Mouse (Mus musculus): ENCODE measurements around the gene Krt18. TPM values are rescaled to one million over a fixed set of nuclear protein-coding genes. Genes with fewer than 3 reads are reported as not detected.
"Not testable (repeated sequence)": the region's sequence is repeated elsewhere in the genome, so short reads cannot be mapped to it uniquely, and the experiment has no call there.

Gene Krt18
- polyA plus RNA-seq, 1 experiment from 2014 or later, result 550 TPM

DNA sequence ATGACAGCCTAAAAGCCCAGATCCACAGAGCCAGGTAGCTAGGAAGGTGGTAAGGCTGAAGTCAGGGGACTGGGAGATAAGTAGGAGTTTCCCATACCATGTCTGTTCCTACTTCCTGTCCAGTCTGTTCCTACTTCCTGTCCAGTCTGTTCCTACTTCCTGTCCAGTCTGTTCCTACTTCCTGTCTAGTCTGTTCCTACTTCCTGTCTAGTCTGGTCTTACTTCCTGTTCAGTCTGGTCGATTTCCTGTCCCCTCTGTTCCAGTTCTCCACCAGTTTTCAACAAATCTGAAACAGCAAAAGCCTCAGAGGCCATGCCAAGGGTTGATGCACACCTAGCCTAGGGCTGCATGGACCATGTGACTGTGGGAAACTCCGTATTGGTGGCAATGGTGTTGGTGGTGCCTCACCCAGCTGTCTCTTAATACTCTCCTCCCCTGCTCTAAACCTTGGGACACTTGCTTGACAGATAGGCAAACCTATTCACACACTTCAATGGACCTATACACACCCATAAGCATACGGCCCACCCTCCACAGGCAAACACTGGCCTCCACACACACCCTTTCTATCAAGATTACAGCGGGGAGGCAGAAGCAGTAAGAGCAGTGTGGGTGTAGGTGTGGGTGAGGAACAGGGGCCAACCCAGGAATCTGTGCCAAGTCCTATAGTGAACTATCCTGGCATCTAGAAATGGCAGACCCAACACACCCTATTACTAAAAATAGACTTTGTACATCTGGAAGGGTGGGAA is 32.3 kb upstream of the Krt18 start:
- no peak overlapping the region for H3K4me3 ChIP-seq (replicated peaks; ENCODE audit: low read length)
- no peaks in the 10 kb centered on the region for H3K9me3 ChIP-seq (replicated peaks; ENCODE audit: control insufficient read depth, low read length)
- peak; percentile 88 for ATAC-seq (ENCODE audit: insufficient read depth, low FRiP score)
- WGBS, result 66% methylated on average over 4 of the region's 4 CpGs
- H3K4me2 ChIP-seq (ENCODE audit: low read depth, low read length), result no peak overlapping the region
- no peaks in the 10 kb centered on the region for H3K36me3 ChIP-seq (ENCODE audit: control insufficient read depth, insufficient read depth, low read length)
- H3K27ac ChIP-seq (ENCODE audit: low read length), result peak overlapping the region; percentile 72
- no peaks in the 10 kb centered on the region for H3K27me3 ChIP-seq (ENCODE audit: control insufficient read depth, insufficient read depth, low read length)
- H3K4me1 ChIP-seq (ENCODE audit: control insufficient read depth, insufficient read depth, low read length), result no peaks in the 10 kb centered on the region
- H3K9ac ChIP-seq (ENCODE audit: low read length), result no peak overlapping the region

DNA sequence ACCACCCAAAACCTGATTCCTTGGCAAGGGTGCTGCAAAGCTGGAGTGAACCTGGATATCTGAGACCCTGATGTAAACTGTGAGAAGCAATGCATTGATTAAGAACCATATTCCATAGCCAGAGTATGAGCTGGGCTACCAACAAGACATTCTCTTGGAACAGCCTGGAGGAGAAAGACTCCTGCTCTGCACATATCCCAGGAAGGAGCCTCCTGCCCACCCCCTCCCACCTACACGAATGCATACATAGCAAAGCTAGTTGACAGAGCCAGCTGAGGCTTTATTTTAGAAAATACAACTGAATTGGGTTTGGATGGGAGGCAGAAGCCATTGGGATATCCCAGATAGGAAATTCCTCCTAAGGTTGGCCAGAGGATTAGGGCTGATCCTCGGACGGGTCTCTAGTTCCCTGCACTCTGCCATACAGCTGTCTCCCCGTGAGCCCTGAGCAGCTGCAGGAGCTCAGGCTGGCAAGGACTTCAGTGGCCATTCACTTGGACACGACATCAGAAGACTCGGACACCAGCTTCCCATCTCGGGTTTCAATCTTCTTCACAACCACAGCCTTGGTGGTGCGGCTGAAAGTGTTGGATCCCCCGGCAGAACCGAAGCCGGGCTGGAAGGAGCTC is 31.4 kb upstream of the Krt18 start:
- ATAC-seq (ENCODE audit: insufficient read depth, low FRiP score), result not testable (repeated sequence)
- peak overlapping the region; percentile 72 for H3K27ac ChIP-seq (ENCODE audit: low read length)

DNA sequence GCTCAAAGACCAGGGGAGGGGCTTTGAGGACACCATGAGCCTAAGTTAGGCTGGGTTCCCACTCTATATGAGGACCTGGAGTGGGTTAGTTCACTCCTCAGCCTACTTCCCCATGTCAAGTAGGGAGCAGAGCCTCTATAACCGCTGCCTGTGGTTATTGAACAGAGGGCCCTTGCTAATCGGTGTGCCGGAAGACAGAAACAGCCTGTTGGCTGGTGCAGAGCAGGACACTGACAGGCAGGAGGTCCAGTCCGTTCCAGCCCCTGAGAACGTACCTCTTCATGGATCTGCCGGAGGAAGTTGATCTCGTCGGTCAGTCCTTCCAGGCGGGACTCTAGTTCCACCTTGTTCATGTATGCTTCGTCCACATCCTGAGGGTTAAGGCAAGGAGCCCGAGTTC is 28.8 kb upstream of the Krt18 start:
- Histone ChIP-seq H3K27me3 (ENCODE audit: control insufficient read depth, insufficient read depth, low read length) (peaks cover 11% of the 10 kb centered on the region), H3K9ac (ENCODE audit: low read length) (no peak overlapping the region), H3K9me3 (replicated peaks; ENCODE audit: control insufficient read depth, low read length) (no peaks in the 10 kb centered on the region), H3K4me2 (ENCODE audit: low read depth, low read length) (no peak overlapping the region), H3K4me1 (ENCODE audit: control insufficient read depth, insufficient read depth, low read length) (no peaks in the 10 kb centered on the region), H3K27ac (ENCODE audit: low read length) (no peak overlapping the region), H3K4me3 (replicated peaks; ENCODE audit: low read length) (no peak overlapping the region), H3K36me3 (ENCODE audit: control insufficient read depth, insufficient read depth, low read length) (no peaks in the 10 kb centered on the region)
- no peak for ATAC-seq (ENCODE audit: insufficient read depth, low FRiP score)
- WGBS, result 87% methylated on average over 11 of the region's 11 CpGs

More for the DNA sequence above, 31.4 kb upstream of the Krt18 start:
- 81% methylated on average over 11 of the region's 11 CpGs for WGBS
- not testable (repeated sequence) for H3K27me3 ChIP-seq (ENCODE audit: control insufficient read depth, insufficient read depth, low read length); H3K9ac ChIP-seq (ENCODE audit: low read length); H3K4me3 ChIP-seq (replicated peaks; ENCODE audit: low read length); H3K4me2 ChIP-seq (ENCODE audit: low read depth, low read length); H3K36me3 ChIP-seq (ENCODE audit: control insufficient read depth, insufficient read depth, low read length); H3K4me1 ChIP-seq (ENCODE audit: control insufficient read depth, insufficient read depth, low read length); H3K9me3 ChIP-seq (replicated peaks; ENCODE audit: control insufficient read depth, low read length)

DNA sequence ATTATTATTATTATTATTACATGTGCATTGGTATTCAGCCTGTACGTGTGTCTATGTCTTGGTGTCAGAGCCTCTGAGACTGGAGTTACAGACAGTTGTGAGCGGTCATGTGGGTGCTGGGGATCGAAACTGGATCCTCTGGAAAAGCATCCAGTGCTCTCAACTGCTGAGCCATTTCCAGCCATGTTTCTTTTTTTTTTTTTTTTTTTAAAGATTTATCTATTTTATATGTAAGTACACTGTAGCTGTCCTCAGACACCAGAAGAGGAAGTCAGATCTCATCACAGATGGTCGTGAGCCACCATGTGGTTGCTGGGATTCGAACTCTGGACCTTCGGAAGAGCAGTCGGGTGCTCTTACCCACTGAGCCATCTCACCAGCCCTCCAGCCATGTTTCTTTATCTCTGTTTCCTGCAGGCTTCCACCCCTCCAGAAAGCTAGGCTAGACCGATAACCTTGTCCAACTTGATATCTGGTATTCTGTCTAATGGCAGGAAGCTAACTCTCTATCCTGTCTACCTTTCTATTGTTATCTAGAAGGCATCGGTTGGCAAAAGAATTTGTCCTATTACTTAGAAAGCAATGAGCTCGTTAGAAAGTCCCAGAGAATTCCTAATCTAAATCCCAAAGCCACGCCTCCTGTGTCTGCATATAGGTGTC is 28.2 kb upstream of the Krt18 start:
- Histone ChIP-seq H3K9me3 (replicated peaks; ENCODE audit: control insufficient read depth, low read length) (no peaks in the 10 kb centered on the region), H3K36me3 (ENCODE audit: control insufficient read depth, insufficient read depth, low read length) (no peaks in the 10 kb centered on the region), H3K27ac (ENCODE audit: low read length) (no peak overlapping the region), H3K27me3 (ENCODE audit: control insufficient read depth, insufficient read depth, low read length) (peaks cover 11% of the 10 kb centered on the region), H3K9ac (ENCODE audit: low read length) (no peak overlapping the region), H3K4me3 (replicated peaks; ENCODE audit: low read length) (no peak overlapping the region), H3K4me1 (ENCODE audit: control insufficient read depth, insufficient read depth, low read length) (no peaks in the 10 kb centered on the region), H3K4me2 (ENCODE audit: low read depth, low read length) (no peak overlapping the region)
- no peak for ATAC-seq (ENCODE audit: insufficient read depth, low FRiP score)
- WGBS, result 86% methylated on average over 11 of the region's 11 CpGs

DNA sequence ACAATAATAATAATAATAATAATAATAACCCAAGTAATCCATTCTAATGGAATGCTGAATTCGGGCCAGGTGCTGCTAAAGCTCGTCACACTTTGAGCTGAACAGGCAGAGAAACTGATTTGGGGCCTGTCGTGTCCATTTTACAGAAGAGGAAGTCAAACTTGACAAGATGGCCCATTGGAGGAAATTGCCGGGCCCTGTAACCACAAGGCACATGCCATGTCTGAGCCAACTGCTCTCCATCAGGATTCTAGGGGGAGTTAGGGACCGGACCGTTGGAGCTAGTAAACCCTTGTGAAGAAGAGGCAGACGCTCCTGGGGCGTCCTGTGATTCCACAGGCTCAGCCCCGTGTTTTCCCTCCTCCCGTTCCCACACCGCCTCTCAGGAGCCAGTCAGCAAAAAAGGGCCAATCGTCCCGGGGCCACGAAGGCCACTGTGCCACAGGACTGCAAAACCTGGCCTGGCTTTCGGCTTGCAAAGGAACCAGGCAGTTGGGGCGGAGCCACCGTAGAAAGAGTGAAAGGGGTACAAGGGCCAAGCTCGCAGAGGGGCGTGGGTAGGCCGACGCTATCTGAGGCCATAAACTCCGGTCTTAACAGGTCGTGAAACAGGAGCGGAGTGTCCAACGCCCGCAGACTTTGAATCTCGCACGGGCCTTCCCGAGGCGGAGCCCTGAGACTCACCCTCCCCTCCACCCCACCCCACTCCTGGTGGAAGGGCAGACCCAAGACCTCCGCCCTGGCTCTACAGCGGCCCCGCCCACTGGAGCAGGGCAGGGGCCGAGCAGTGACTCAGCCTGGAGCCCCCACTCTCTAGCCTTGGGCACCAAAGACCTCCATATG is 25.1 kb upstream of the Krt18 start:
- Histone ChIP-seq H3K36me3 (ENCODE audit: control insufficient read depth, insufficient read depth, low read length) (no peaks in the 10 kb centered on the region), H3K27me3 (ENCODE audit: control insufficient read depth, insufficient read depth, low read length) (peaks cover 11% of the 10 kb centered on the region), H3K4me1 (ENCODE audit: control insufficient read depth, insufficient read depth, low read length) (peaks cover 17% of the 10 kb centered on the region), H3K4me3 (replicated peaks; ENCODE audit: low read length) (peak overlapping the region; percentile 57), H3K4me2 (ENCODE audit: low read depth, low read length) (peak overlapping the region; percentile 53), H3K9me3 (replicated peaks; ENCODE audit: control insufficient read depth, low read length) (no peaks in the 10 kb centered on the region), H3K9ac (ENCODE audit: low read length) (peak overlapping the region; percentile 77), H3K27ac (ENCODE audit: low read length) (peak overlapping the region; percentile 91)
- ATAC-seq (ENCODE audit: insufficient read depth, low FRiP score), result peak; percentile 77
- WGBS, result 9% methylated on average over 34 of the region's 34 CpGs

DNA sequence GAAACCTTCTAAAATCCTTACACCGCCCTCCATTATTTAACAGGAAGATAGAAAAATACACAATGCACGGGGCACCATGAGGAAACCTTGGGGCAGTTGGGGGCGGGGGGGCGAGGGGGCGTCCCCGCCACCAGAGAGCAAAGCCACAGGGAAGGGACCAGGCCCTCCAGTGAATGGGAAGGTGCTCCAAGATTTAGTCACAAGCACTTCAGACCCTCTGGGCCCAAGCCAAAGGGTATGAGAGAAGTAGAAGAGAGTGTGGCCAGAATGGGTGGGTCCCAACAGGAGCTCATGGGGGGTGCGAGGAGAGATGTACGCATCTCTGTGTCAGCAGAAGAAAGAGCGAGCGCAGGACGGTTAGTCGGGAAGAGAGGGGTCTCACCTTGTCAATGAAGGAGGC is 24.5 kb upstream of the Krt18 start:
- Histone ChIP-seq H3K4me3 (replicated peaks; ENCODE audit: low read length) (peak overlapping the region; percentile 57), H3K4me2 (ENCODE audit: low read depth, low read length) (peak overlapping the region; percentile 53), H3K36me3 (ENCODE audit: control insufficient read depth, insufficient read depth, low read length) (no peaks in the 10 kb centered on the region), H3K9me3 (replicated peaks; ENCODE audit: control insufficient read depth, low read length) (no peaks in the 10 kb centered on the region), H3K27me3 (ENCODE audit: control insufficient read depth, insufficient read depth, low read length) (peaks cover 11% of the 10 kb centered on the region), H3K9ac (ENCODE audit: low read length) (peak overlapping the region; percentile 77), H3K4me1 (ENCODE audit: control insufficient read depth, insufficient read depth, low read length) (peaks cover 19% of the 10 kb centered on the region), H3K27ac (ENCODE audit: low read length) (peak overlapping the region; percentile 91)
- no peak for ATAC-seq (ENCODE audit: insufficient read depth, low FRiP score)
- WGBS, result 25% methylated on average over 12 of the region's 12 CpGs

DNA sequence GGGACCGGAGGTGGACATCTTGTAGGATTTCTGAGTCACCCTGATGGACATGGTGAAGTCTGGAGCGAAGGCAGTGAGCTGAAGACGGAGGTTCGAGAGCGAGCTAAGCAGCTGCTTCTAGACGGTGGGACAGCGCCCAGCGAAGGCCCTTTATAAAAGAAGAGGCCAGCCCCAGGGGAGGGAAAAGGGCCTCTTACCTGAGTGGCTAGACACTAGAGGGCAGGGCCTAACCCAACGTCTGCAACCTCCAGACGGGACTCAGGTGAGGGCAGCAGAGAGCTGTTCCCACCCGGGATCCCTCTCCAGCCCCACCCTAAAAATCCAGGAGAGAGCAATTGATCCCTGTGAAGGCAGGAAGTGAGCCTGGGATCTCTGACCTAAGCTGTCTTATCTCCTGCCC is 23.8 kb upstream of the Krt18 start, which contains the start of gene Krt8:
Krt8 (minus strand) TSS at position 294 of the 400 bp plus-strand sequence.
- 27% methylated on average over 11 of the region's 11 CpGs for WGBS
- Histone ChIP-seq H3K9ac (ENCODE audit: low read length) (peak within 1 kb of the TSS; percentile 77), H3K27me3 (ENCODE audit: control insufficient read depth, insufficient read depth, low read length) (peaks cover 11% of the 10 kb centered on the region), H3K4me2 (ENCODE audit: low read depth, low read length) (peak within 1 kb of the TSS; percentile 53), H3K9me3 (replicated peaks; ENCODE audit: control insufficient read depth, low read length) (no peaks in the 10 kb centered on the region), H3K36me3 (ENCODE audit: control insufficient read depth, insufficient read depth, low read length) (no peaks in the 10 kb centered on the region), H3K4me3 (replicated peaks; ENCODE audit: low read length) (peak within 1 kb of the TSS; percentile 57), H3K27ac (ENCODE audit: low read length) (peak within 1 kb of the TSS; percentile 93), H3K4me1 (ENCODE audit: control insufficient read depth, insufficient read depth, low read length) (peaks cover 19% of the 10 kb centered on the region)
- ATAC-seq (ENCODE audit: insufficient read depth, low FRiP score), result peak; percentile 80

DNA sequence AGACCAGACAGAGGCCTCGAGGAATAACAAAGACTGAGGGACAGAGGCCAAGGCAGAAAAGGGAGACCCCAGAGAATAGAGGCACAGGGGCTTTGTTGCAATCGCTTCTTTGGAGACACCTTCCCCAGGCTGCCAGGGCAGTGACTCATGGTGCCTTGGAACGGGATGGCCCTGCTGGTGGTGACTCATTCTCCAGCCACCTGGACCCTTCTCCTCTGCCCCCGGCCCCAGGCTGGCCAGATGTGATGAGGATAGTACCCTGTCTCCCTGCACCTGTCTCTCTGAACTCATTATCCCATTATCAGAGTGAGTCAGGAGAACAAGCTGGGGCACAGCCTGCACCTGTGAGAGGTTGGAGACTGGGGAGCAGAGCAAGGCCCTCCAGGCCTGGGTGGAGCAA is 22.7 kb upstream of the Krt18 start:
- ATAC-seq (ENCODE audit: insufficient read depth, low FRiP score), result 0 out of 2 replicates have a peak, but pooled peaks have one; percentile 4
- H3K9ac ChIP-seq (ENCODE audit: low read length), result 0 out of 2 replicates have a peak overlapping the region, but pooled peaks have one; percentile 3
- no peaks in the 10 kb centered on the region for H3K36me3 ChIP-seq (ENCODE audit: control insufficient read depth, insufficient read depth, low read length)
- no peak overlapping the region for H3K4me3 ChIP-seq (replicated peaks; ENCODE audit: low read length)
- peaks cover 11% of the 10 kb centered on the region for H3K27me3 ChIP-seq (ENCODE audit: control insufficient read depth, insufficient read depth, low read length)
- peak overlapping the region; percentile 93 for H3K27ac ChIP-seq (ENCODE audit: low read length)
- 0 out of 2 replicates have a peak overlapping the region, but pooled peaks have one; percentile 34 for H3K4me2 ChIP-seq (ENCODE audit: low read depth, low read length)
- H3K9me3 ChIP-seq (replicated peaks; ENCODE audit: control insufficient read depth, low read length), result no peaks in the 10 kb centered on the region
- 48% methylated on average over 4 of the region's 4 CpGs for WGBS
- peaks cover 22% of the 10 kb centered on the region for H3K4me1 ChIP-seq (ENCODE audit: control insufficient read depth, insufficient read depth, low read length)
